Mouse (Mus musculus) midbrain, postnatal 0 days (tissue): Measurements from ENCODE around the gene Ccne1. TPM values are rescaled to one million over a fixed set of nuclear protein-coding genes. Genes with fewer than 3 reads are reported as not detected.
"Not testable (repeated sequence)": the region's sequence is repeated elsewhere in the genome, so short reads cannot be mapped to it uniquely, and the experiment has no call there.

ENCODE experiments used
- ATAC-seq: fragments of 200-750 bp; cut with Nextera tagmentation; 2 replicates; pipeline ENCODE4 v1.8.0; 2017; ENCODE audit warnings: moderate number of reproducible peaks, mild to moderate bottlenecking, moderate TSS enrichment, moderate library complexity; ENCODE audit not compliant: low FRiP score
- DNase-seq: peaks from one replicate; pipeline ENCODE4 v3.0.0-alpha.2; 2015; ENCODE audit warnings: low spot score
- H3K27ac ChIP-seq: fragments of 300-500 bp; sonication (generic); 2 replicates; pipeline ENCODE4 v1.5.1; 2014; ENCODE audit warnings: low read depth, mild to moderate bottlenecking, low read length, mixed read lengths
- H3K27me3 ChIP-seq: fragments of 300-500 bp; sonication (generic); 2 replicates; pipeline ENCODE4 v1.6.1; 2014; ENCODE audit warnings: low read length, control low read depth, mixed read lengths; ENCODE audit not compliant: insufficient read depth
- H3K36me3 ChIP-seq: fragments of 300-500 bp; sonication (generic); 2 replicates; pipeline ENCODE4 v1.6.1; 2014; ENCODE audit warnings: low read length, control low read depth, mixed read lengths; ENCODE audit not compliant: insufficient read depth
- H3K4me1 ChIP-seq: fragments of 300-500 bp; sonication (generic); 2 replicates; pipeline ENCODE4 v1.6.1; 2014; ENCODE audit warnings: mild to moderate bottlenecking, control low read depth, antibody characterized with exemption, low read length, mixed read lengths; ENCODE audit not compliant: insufficient read depth
- H3K4me2 ChIP-seq: fragments of 300-500 bp; sonication (generic); 2 replicates; pipeline ENCODE4 v1.6.1; 2014; ENCODE audit warnings: low read depth, mild to moderate bottlenecking, low read length, mixed read lengths; ENCODE audit not compliant: poor library complexity, severe bottlenecking
- H3K4me3 ChIP-seq: fragments of 300-500 bp; sonication (generic); 2 replicates; pipeline ENCODE4 v1.5.1; 2014; ENCODE audit warnings: low read depth, mild to moderate bottlenecking, low read length, moderate library complexity
- H3K9ac ChIP-seq: fragments of 300-500 bp; sonication (generic); replicated peaks from 2 replicates; pipeline ENCODE4 v1.6.1; 2014; ENCODE audit warnings: mild to moderate bottlenecking, low read length, moderate library complexity, mixed read lengths; ENCODE audit not compliant: poor library complexity, severe bottlenecking
- H3K9me3 ChIP-seq: fragments of 300-500 bp; sonication (generic); 2 replicates; pipeline ENCODE4 v1.6.1; 2016; ENCODE audit warnings: low read length, control low read depth
- CTCF ChIP-seq: IDR thresholded peaks from 2 replicates; pipeline ENCODE4 v1.5.1; 2016; ENCODE audit warnings: antibody characterized with exemption, mild to moderate bottlenecking
- WGBS: fragments of 180-500 bp; shearing (Covaris S2); extraction: QIAGEN DNeasy Blood & Tissue Kit; methylation state at CpG from one replicate; pipeline ENCODE4 v1.1.7; 2014; 5-methylcytosine and 5-hydroxymethylcytosine counted together
- polyA plus RNA-seq: library from polyadenylated mRNA; unstranded; fragments of >200 nt; fragmentation: Nextera tagmentation; extraction: Ambion mirVana; gene quantifications from 2 replicates; pipeline ENCODE4 v1.2.1, GENCODE M21; 2015
- total RNA-seq: library from RNA; depleted of rRNA; stranded (reverse); fragments of >200 nt; gene quantifications from 2 replicates; pipeline ENCODE4 v1.2.3, GENCODE M21; 2014

Ccne1 gene
- total and polyA plus RNA-seq, 2 experiments from 2014 or later = 9.5 to 13.2 TPM

- no peaks in the 10 kb centered on the region for H3K9me3 ChIP-seq
- ATAC-seq (0 out of 2 replicates have a peak, but pooled peaks have one; percentile 55), DNase-seq (peak; percentile 15)
- no peak overlapping the region for H3K27ac ChIP-seq
- no peak overlapping the region for H3K9ac ChIP-seq
- H3K4me2 ChIP-seq = no peak overlapping the region
- no peak overlapping the region for H3K4me3 ChIP-seq
- H3K36me3 ChIP-seq = no peaks in the 10 kb centered on the region
- H3K4me1 ChIP-seq = no peaks in the 10 kb centered on the region
- TF ChIP-seq CTCF = no peak
- WGBS = 64% methylated on average over 12 of the region's 12 CpGs
- no peaks in the 10 kb centered on the region for H3K27me3 ChIP-seq
These were observed 18.3 kb upstream of the Ccne1 start for GRCm38 (mm10) chr7:38125565-38126159.

GRCm38 (mm10) chr7:38124164-38124563 is 16.8 kb upstream of the Ccne1 start:
- not testable (repeated sequence) for H3K4me1 ChIP-seq, H3K4me3 ChIP-seq, H3K36me3 ChIP-seq, ATAC-seq, DNase-seq, H3K27ac ChIP-seq, H3K4me2 ChIP-seq, H3K9me3 ChIP-seq, H3K9ac ChIP-seq, H3K27me3 ChIP-seq
- 87% methylated on average over 2 of the region's 2 CpGs for WGBS

- TF ChIP-seq CTCF = 0 out of 2 replicates have a peak, but pooled peaks have one; percentile 17
- H3K9ac ChIP-seq = no peak overlapping the region
- no peaks in the 10 kb centered on the region for H3K27me3 ChIP-seq
- H3K4me1 ChIP-seq = no peaks in the 10 kb centered on the region
- H3K36me3 ChIP-seq = no peaks in the 10 kb centered on the region
- 5% methylated on average over 1 of the region's 1 CpGs for WGBS
- ATAC-seq = no peak
- no peak overlapping the region for H3K4me2 ChIP-seq
- no peak for DNase-seq
- H3K4me3 ChIP-seq = no peak overlapping the region
- no peak overlapping the region for H3K27ac ChIP-seq
- no peaks in the 10 kb centered on the region for H3K9me3 ChIP-seq
These were observed 11.3 kb upstream of the Ccne1 start for GRCm38 (mm10) chr7:38118594-38118993.

GRCm38 (mm10) chr7:38112451-38112850 is 5.1 kb upstream of the Ccne1 start:
- 80% methylated on average over 9 of the region's 9 CpGs for WGBS

GRCm38 (mm10) chr7:38111996-38112395 is 4.7 kb upstream of the Ccne1 start:
- 41% methylated on average over 3 of the region's 3 CpGs for WGBS
- no peaks in the 10 kb centered on the region for H3K36me3 ChIP-seq
- TF ChIP-seq CTCF = no peak
- no peaks in the 10 kb centered on the region for H3K27me3 ChIP-seq
- no peak overlapping the region for H3K27ac ChIP-seq
- DNase-seq (peak; percentile 76), ATAC-seq (0 out of 2 replicates have a peak, but pooled peaks have one; percentile 9)
- H3K4me2 ChIP-seq = no peak overlapping the region
- no peak overlapping the region for H3K9ac ChIP-seq
- H3K4me1 ChIP-seq = no peaks in the 10 kb centered on the region
- no peaks in the 10 kb centered on the region for H3K9me3 ChIP-seq
- no peak overlapping the region for H3K4me3 ChIP-seq

More at GRCm38 (mm10) chr7:38112451-38112850, 5.1 kb upstream of the Ccne1 start:
- H3K27ac ChIP-seq = no peak overlapping the region
- H3K27me3 ChIP-seq = no peaks in the 10 kb centered on the region
- DNase-seq = no peak
- no peak overlapping the region for H3K4me2 ChIP-seq
- no peaks in the 10 kb centered on the region for H3K9me3 ChIP-seq
- no peak overlapping the region for H3K4me3 ChIP-seq
- TF ChIP-seq CTCF = no peak
- H3K4me1 ChIP-seq = no peaks in the 10 kb centered on the region
- H3K36me3 ChIP-seq = no peaks in the 10 kb centered on the region
- ATAC-seq = no peak
- no peak overlapping the region for H3K9ac ChIP-seq

- ATAC-seq = no peak
- peak overlapping the region; percentile 97 for H3K4me2 ChIP-seq
- peak overlapping the region; percentile 64 for H3K9ac ChIP-seq
- H3K9me3 ChIP-seq = no peaks in the 10 kb centered on the region
- no peaks in the 10 kb centered on the region for H3K4me1 ChIP-seq
- 36% methylated on average over 10 of the region's 10 CpGs for WGBS
- no peak overlapping the region for H3K27ac ChIP-seq
- no peak for DNase-seq
- H3K27me3 ChIP-seq = no peaks in the 10 kb centered on the region
- peak overlapping the region; percentile 74 for H3K4me3 ChIP-seq
- TF ChIP-seq CTCF = no peak
- no peaks in the 10 kb centered on the region for H3K36me3 ChIP-seq
These were observed 912 bp upstream of the Ccne1 start for GRCm38 (mm10) chr7:38108260-38108632.
